In genomic region chr17:87459750-87460668, GRCm38 (mm10) we compare ENCODE assay signal across 8 mouse cellular contexts. TPM values are rescaled to one million over a fixed set of nuclear protein-coding genes. Genes with fewer than 3 reads are reported as not detected.
DNase-seq lines count a peak whose midpoint lies in the region; ATAC-seq and TF ChIP-seq lines count a peak whose summit lies in the region.

No protein-coding gene starts in this region.

- no peaks in the 10 kb centered on the region for H3K27me3 ChIP-seq in ES-Bruce4 (ENCODE audit: control insufficient read depth, insufficient read depth, low read length, poor library complexity, severe bottlenecking)
- H3K27me3 ChIP-seq in forebrain, embryonic 11.5 days (ENCODE audit: control insufficient read depth, insufficient read depth, low read length) = no peaks in the 10 kb centered on the region; the same call in 1 of the 2 replicates
- no peaks in the 10 kb centered on the region for H3K27me3 ChIP-seq in hindbrain, embryonic 13.5 days
- H3K27me3 ChIP-seq in liver, embryonic 12.5 days (replicated peaks) = peaks cover 34% of the 10 kb centered on the region
- H3K27me3 ChIP-seq in neural tube, embryonic 15.5 days (replicated peaks) = no peaks in the 10 kb centered on the region

- DNase-seq in adrenal gland, adult 2 months = peak; percentile 44
- DNase-seq in adrenal gland, adult 8-10 months = no peak
- DNase-seq in forebrain, embryonic 11.5 days (ENCODE audit: low spot score) = no peak
- DNase-seq in T-cell, adult 2 months (ENCODE audit: low spot score) = no peak

- no peak for TF ChIP-seq CTCF in ES-Bruce4 (IDR thresholded peaks at IDR 0.05; ENCODE audit: low read depth, low read length)

- 28% methylated on average over 14 of the region's 14 CpGs for WGBS in forebrain, embryonic 11.5 days
- WGBS in hindbrain, embryonic 13.5 days = 18% methylated on average over 14 of the region's 14 CpGs
- WGBS in liver, embryonic 12.5 days (ENCODE audit: insufficient replicate concordance) = 19% methylated on average over 14 of the region's 14 CpGs
- WGBS in neural tube, embryonic 15.5 days = 7% methylated on average over 14 of the region's 14 CpGs

- peak; percentile 27; the same call in 1 of the 2 replicates for ATAC-seq in forebrain, embryonic 11.5 days (replicated peaks; ENCODE audit: low FRiP score)
- peak; percentile 36 for ATAC-seq in hindbrain, embryonic 13.5 days (ENCODE audit: low FRiP score)
- peak; percentile 28; the same call in 1 of the 2 replicates for ATAC-seq in liver, embryonic 12.5 days
- peak; percentile 51 for ATAC-seq in neural tube, embryonic 15.5 days (ENCODE audit: low FRiP score)

- peaks cover 8% of the 10 kb centered on the region for H3K4me1 ChIP-seq in ES-Bruce4 (ENCODE audit: control insufficient read depth, insufficient read depth, low read length)
- peaks cover 17% of the 10 kb centered on the region for H3K4me1 ChIP-seq in forebrain, embryonic 11.5 days (replicated peaks; ENCODE audit: control insufficient read depth, insufficient read depth, low read length)
- H3K4me1 ChIP-seq in hindbrain, embryonic 13.5 days (replicated peaks) = peaks cover 46% of the 10 kb centered on the region
- H3K4me1 ChIP-seq in liver, embryonic 12.5 days = peaks cover 29% of the 10 kb centered on the region
- peaks cover 49% of the 10 kb centered on the region for H3K4me1 ChIP-seq in neural tube, embryonic 15.5 days

- no peak for TF ChIP-seq POLR2A in ES-Bruce4 (IDR thresholded peaks at IDR 0.05; ENCODE audit: insufficient read depth, low read length)

- H3K4me2 ChIP-seq in forebrain, embryonic 11.5 days (ENCODE audit: low read depth, low read length, severe bottlenecking) = peak overlapping the region; percentile 22; the same call in 1 of the 2 replicates
- peak overlapping the region; percentile 33 for H3K4me2 ChIP-seq in hindbrain, embryonic 13.5 days
- H3K4me2 ChIP-seq in liver, embryonic 12.5 days = peak overlapping the region; percentile 58
- peak overlapping the region; percentile 40 for H3K4me2 ChIP-seq in neural tube, embryonic 15.5 days

- peak overlapping the region; percentile 16; the same call in 1 of the 2 replicates for H3K9ac ChIP-seq in ES-Bruce4 (ENCODE audit: low read depth, poor library complexity, severe bottlenecking)
- H3K9ac ChIP-seq in forebrain, embryonic 11.5 days (ENCODE audit: low read length) = 0 out of 2 replicates have a peak overlapping the region, but pooled peaks have one; percentile 2
- H3K9ac ChIP-seq in hindbrain, embryonic 13.5 days = peak overlapping the region; percentile 56
- peak overlapping the region; percentile 15 for H3K9ac ChIP-seq in liver, embryonic 12.5 days
- no peak overlapping the region for H3K9ac ChIP-seq in neural tube, embryonic 15.5 days (replicated peaks)

- no peaks in the 10 kb centered on the region for H3K9me3 ChIP-seq in ES-Bruce4 (replicated peaks; ENCODE audit: control insufficient read depth, insufficient read depth, low read length, poor library complexity, severe bottlenecking)
- H3K9me3 ChIP-seq in forebrain, embryonic 11.5 days (ENCODE audit: control insufficient read depth, low read length) = no peaks in the 10 kb centered on the region
- H3K9me3 ChIP-seq in hindbrain, embryonic 13.5 days = no peaks in the 10 kb centered on the region
- no peaks in the 10 kb centered on the region for H3K9me3 ChIP-seq in liver, embryonic 12.5 days (replicated peaks)
- H3K9me3 ChIP-seq in neural tube, embryonic 15.5 days (replicated peaks) = no peaks in the 10 kb centered on the region

- no peak overlapping the region for H3K27ac ChIP-seq in ES-Bruce4 (ENCODE audit: insufficient read depth, low read length)
- no peak overlapping the region for H3K27ac ChIP-seq in forebrain, embryonic 11.5 days (ENCODE audit: low read depth, low read length)
- H3K27ac ChIP-seq in hindbrain, embryonic 13.5 days = peak overlapping the region; percentile 84
- peak overlapping the region; percentile 57; the same call in 1 of the 2 replicates for H3K27ac ChIP-seq in liver, embryonic 12.5 days
- peak overlapping the region; percentile 77 for H3K27ac ChIP-seq in neural tube, embryonic 15.5 days (replicated peaks)

- no peak for TF ChIP-seq EP300 in ES-Bruce4 (IDR thresholded peaks at IDR 0.05; ENCODE audit: insufficient read depth, low read depth, low read length)

- peak overlapping the region; percentile 17; the same call in 1 of the 2 replicates for H3K4me3 ChIP-seq in ES-Bruce4 (ENCODE audit: low read depth, low read length)
- H3K4me3 ChIP-seq in forebrain, embryonic 11.5 days (ENCODE audit: low read depth, low read length) = no peak overlapping the region
- H3K4me3 ChIP-seq in hindbrain, embryonic 13.5 days = no peak overlapping the region
- no peak overlapping the region for H3K4me3 ChIP-seq in liver, embryonic 12.5 days
- H3K4me3 ChIP-seq in neural tube, embryonic 15.5 days (replicated peaks) = no peak overlapping the region

- peaks cover 4% of the 10 kb centered on the region; the same call in 1 of the 2 replicates for H3K36me3 ChIP-seq in ES-Bruce4 (ENCODE audit: control insufficient read depth, insufficient read depth, low read length, poor library complexity, severe bottlenecking)
- no peaks in the 10 kb centered on the region for H3K36me3 ChIP-seq in forebrain, embryonic 11.5 days (ENCODE audit: control insufficient read depth, insufficient read depth, low read length)
- H3K36me3 ChIP-seq in hindbrain, embryonic 13.5 days = no peaks in the 10 kb centered on the region
- H3K36me3 ChIP-seq in liver, embryonic 12.5 days = no peaks in the 10 kb centered on the region
- H3K36me3 ChIP-seq in neural tube, embryonic 15.5 days = no peaks in the 10 kb centered on the region

RNA-seq across cellular contexts. Expression of gene Calm2, which starts 13.3 kb away (rescaled TPM):
- 100 to 1,000 TPM; 485 to 563 TPM for total RNA-seq in adrenal gland, adult 2 months (2021)
- 6.4 and 6.8 TPM in 2 replicates for polyA plus RNA-seq in adrenal gland, adult 2 months (2012; rRNA removed)
- total RNA-seq in adrenal gland, adult 8-10 months (2022) = 100 to 1,000 TPM; 507 to 545 (median 540) TPM
- polyA plus RNA-seq in ES-Bruce4 (2011; ENCODE audit: insufficient read depth, insufficient read length, low read depth, missing spikeins) = 1,141 and 1,173 TPM in 2 replicates
- 1,239 and 1,306 TPM in 2 replicates for polyA plus RNA-seq in forebrain, embryonic 11.5 days (2014; fragmentation: Nextera tagmentation; extraction: Ambion mirVana)
- 2,223 and 2,271 TPM in 2 replicates for polyA plus RNA-seq in hindbrain, embryonic 13.5 days (2015; fragmentation: Nextera tagmentation; extraction: Ambion mirVana)
- polyA plus RNA-seq in liver, embryonic 12.5 days (2016; fragmentation: Nextera tagmentation; extraction: Ambion mirVana) = 401 and 435 TPM in 2 replicates
- polyA plus RNA-seq in neural tube, embryonic 15.5 days (2015; fragmentation: Nextera tagmentation; extraction: Ambion mirVana) = 3,061 and 3,386 TPM in 2 replicates

RNA-seq across cellular contexts. Expression of gene Stpg4, which starts 32.5 kb away (rescaled TPM):
- total RNA-seq in adrenal gland, adult 2 months (2021) = not detected
- not detected in 2 replicates for polyA plus RNA-seq in adrenal gland, adult 2 months (2012; rRNA removed)
- total RNA-seq in adrenal gland, adult 8-10 months (2022) = not detected
- polyA plus RNA-seq in ES-Bruce4 (2011; ENCODE audit: insufficient read depth, insufficient read length, low read depth, missing spikeins) = not detected in 2 replicates
- not detected in 2 replicates for polyA plus RNA-seq in forebrain, embryonic 11.5 days (2014; fragmentation: Nextera tagmentation; extraction: Ambion mirVana)
- not detected in 2 replicates for polyA plus RNA-seq in hindbrain, embryonic 13.5 days (2015; fragmentation: Nextera tagmentation; extraction: Ambion mirVana)
- not detected in 2 replicates for polyA plus RNA-seq in liver, embryonic 12.5 days (2016; fragmentation: Nextera tagmentation; extraction: Ambion mirVana)
- 0.26 TPM in 1 of 2 replicates, not detected in the other for polyA plus RNA-seq in neural tube, embryonic 15.5 days (2015; fragmentation: Nextera tagmentation; extraction: Ambion mirVana)

Comparison
In these comparisons a context has a peak if more than half of its experiments do, and no peak if none do; other contexts are left out.
1. H3K27ac ChIP-seq: peak in hindbrain, embryonic 13.5 days (single experiment), liver, embryonic 12.5 days (single experiment) and neural tube, embryonic 15.5 days (single experiment); none in ES-Bruce4 (single experiment) and forebrain, embryonic 11.5 days (single experiment).
2. RNA of gene Calm2, which starts 13.3 kb away (polyA plus RNA-seq): 3,061 to 3,386 TPM in neural tube, embryonic 15.5 days, 2,223 to 2,271 TPM in hindbrain, embryonic 13.5 days, 1,239 to 1,306 TPM in forebrain, embryonic 11.5 days, 1,141 to 1,173 TPM in ES-Bruce4 and 401 to 435 TPM in liver, embryonic 12.5 days; 6.4 to 6.8 TPM in adrenal gland, adult 2 months; every median in the first group is over 10 times any median in the second.
3. Peak in every context shown above with its lines, with median percentiles within 50 percentile points of each other: ATAC-seq and H3K4me2 ChIP-seq.